Mouse (Mus musculus) embryo, embryonic 11.5 days (tissue): Measurements from ENCODE around the gene Snx19.

Source experiments
- DNase-seq: peaks from one replicate; pipeline ENCODE4 v3.0.0-alpha.2; 2012; ENCODE audit warnings: low read depth, low spot score

Gene Snx19

DNA sequence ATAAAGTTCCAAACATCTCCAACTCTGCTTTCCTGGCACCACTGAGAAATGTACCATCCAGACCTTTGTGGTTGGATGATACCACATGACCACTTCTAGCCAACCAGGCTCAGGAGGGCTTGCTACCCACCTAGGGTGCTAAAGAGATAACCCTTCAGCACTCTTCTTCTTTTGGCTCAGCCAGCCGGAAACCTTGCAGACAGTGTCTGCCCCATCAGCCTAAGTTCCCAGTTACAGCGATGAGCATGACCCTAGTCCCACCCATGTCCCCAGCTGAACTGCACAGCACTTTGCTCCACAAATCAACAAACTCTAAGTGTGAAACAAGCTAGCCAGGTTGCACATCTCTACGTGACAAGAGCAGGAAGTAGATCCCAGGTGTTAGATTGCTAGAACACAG lies 57.3 kb downstream of the Snx19 start:
- no peak for DNase-seq

- no peak for DNase-seq
Observed at GRCm38 (mm10) chr9:30485161-30485560, 58.3 kb downstream of the Snx19 start.

DNA sequence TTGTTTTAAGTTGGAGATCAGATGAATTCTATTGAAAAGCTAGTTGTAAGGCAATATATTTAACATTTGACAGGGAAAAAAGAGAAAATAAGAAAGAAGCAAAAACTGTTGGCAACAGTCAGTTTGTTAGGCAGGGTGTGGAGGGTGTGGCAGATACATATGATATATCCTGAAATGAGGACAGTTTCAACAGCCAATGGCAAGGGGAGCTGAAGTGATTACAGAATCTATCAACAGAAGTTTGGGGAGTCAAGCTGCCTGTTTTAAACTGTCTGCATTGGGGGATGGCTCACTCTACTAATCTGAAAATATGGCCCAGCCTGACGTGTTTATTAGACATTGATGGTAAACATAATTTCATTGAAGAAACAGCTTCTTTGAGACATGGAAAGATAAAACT lies 61.5 kb downstream of the Snx19 start:
- DNase-seq = no peak

- no peak for DNase-seq
Observed at GRCm38 (mm10) chr9:30494446-30494845, 67.5 kb downstream of the Snx19 start.

DNA sequence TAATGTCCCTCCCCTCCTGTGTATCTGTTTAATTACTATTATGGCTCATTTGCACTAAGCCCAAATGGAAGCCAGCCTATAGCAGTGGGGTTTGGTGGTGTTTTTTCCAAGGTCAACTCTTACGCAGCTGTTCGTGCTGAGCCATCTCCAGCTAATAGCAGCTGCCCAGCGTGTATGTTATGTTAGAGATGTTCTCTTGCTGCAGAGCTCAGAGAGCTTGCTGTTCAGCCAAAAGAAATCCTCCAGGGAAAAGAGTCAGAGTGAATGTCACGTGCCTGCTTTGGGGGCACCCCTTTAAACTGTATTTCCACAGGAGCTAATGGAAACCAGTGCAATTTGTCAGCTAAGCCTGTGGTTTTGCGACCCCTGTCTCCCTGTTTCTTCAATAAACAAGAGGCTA lies 82.1 kb downstream of the Snx19 start:
- DNase-seq = no peak

GRCm38 (mm10) chr9:30515953-30516352 lies 89.0 kb downstream of the Snx19 start:
- no peak for DNase-seq
